Mouse (Mus musculus) erythroblast, adult 5-6 weeks (primary cell): ENCODE results near the gene Spdye4c. TPM values are rescaled to one million over a fixed set of nuclear protein-coding genes. Genes with fewer than 3 reads are reported as not detected.

Experiments
- ATAC-seq: replicated peaks from 2 replicates; pipeline ENCODE4 v1.8.0; 2016; ENCODE audit warnings: moderate number of reproducible peaks, mild to moderate bottlenecking, moderate TSS enrichment, inconsistent platforms; ENCODE audit not compliant: poor library complexity, low FRiP score, severe bottlenecking
- total RNA-seq, 2 experiments: library from RNA; stranded (forward) in 1 of 2; stranded (reverse) in 1 of 2; fragments of 150-400 nt in 1 of 2; fragments of 200-764, 138-1000 nt in 1 of 2; gene quantifications; 2 replicates each; pipeline versions ENCODE4 v1.2.3 to v1.2.4; 2015 to 2017; ENCODE audit warnings: low replicate concordance in 2 of 2

Spdye4c gene
- total RNA-seq, 2 experiments from 2014 or later, result not detected

DNA sequence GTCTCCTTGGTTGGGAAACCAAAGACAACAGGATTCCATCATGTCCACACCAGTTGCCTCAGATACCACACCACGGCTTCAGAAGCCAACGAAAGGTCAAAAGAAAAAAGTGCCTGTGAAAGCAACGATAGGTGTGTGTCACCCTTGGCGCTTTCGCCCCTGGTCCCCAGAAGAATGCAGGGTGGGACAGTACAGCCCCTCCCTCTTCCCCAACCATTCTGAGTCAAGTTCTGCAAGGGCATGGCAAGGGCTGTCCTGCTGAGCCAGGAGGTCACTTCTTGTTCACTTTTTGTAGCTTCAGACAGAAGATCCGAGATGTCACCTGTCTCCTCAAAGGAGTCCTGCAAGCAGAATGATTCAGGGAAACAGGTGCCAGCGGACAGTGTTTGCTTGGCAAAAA, 1.3 kb downstream of the Spdye4c start:
- ATAC-seq, result no peak

DNA sequence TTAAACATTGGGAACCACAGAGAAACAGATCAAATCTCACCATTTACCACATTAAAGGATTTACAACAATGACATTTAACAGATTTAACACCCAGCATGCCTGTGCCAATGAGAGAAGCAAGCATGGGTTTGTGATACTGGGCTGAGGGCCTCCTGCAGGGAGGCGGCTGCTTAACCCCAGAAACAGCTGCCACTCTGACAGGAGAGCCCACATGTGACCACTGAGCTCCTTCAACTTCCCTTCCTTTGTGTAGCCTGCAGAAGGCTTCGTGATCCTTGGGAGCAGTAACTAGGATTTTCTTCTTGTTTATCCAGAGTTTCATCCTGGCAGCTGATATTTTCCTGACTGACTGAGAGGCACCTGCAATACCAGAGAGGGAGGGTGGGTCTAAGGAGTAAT, 10.5 kb downstream of the Spdye4c start:
- no peak for ATAC-seq

DNA sequence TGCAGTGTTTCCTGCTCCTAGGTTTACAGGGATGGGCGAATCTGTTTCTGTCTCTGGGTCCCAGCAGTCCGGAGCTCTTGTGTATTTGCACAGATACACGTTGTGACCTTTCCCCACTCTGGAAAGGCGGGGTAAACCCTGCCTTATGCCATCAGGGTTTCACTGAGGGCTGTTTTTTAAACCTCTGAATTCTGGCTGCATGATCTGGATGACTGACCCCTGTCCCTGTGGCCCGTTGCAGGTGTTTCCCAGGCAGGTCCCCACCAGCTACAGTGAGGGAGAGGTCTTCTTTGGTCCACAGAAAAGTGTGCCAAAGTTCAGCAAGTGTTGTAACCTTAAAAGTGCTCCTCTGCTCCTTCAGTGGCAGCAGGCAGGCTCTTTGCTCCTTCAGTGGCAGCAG, 18.3 kb downstream of the Spdye4c start:
- ATAC-seq, result no peak

DNA sequence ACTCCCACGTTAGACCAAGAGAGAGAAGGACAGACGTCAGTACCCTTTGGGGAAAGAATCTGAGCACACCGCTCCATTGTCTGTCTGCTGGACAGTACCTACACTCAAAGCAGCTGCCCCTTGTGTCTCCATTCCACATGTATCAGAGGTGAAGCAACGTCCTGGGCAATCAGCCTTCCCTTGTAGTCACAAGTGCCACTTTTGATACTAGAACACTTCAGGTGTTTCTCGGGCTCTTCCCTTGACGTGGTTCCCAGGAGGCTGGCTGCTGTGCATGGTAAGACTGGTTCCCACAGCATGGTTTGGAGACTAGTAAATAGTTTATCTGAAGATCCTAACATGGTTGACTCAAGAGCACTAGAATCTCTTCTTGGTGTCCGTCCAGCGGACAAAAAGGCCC, 20.2 kb downstream of the Spdye4c start:
- no peak for ATAC-seq

DNA sequence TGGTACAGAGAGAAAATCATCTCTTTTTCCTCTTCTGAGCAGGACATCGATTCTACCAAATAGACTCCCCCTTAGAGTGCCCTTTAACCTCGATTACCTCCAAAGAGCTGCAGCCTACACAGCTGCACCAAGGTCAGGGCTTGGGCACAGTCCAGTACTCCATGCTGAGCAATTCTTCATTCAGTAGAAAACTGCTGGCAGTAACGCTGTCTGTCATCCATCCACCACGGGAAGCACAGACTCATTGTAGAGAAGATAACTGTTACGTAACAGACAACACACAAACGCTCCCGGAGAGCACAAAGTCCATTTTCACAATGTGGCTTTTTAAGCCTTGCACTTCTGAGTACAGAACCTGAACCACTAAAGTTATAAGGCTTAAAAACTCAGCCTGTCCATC, 21.3 kb downstream of the Spdye4c start:
- no peak for ATAC-seq

DNA sequence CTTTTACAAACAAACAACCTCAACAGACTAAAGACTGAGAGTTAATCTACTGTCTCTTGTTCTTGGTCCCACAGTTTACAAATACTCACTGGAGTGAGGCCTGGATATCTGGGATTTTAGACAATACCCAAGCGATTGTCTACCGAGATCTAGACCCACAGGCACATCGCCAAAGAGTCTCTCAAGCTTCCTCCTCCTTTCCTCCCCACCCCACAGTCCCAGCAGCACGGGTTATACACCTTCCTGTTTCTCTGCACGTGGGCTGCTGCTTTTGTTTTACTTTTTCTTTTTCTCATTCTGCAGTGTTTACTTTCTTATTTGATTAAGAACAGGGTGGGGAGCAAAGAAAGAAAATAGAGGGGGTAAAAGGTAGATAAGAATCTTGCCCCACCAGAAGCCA, 22.4 kb downstream of the Spdye4c start:
- no peak for ATAC-seq

DNA sequence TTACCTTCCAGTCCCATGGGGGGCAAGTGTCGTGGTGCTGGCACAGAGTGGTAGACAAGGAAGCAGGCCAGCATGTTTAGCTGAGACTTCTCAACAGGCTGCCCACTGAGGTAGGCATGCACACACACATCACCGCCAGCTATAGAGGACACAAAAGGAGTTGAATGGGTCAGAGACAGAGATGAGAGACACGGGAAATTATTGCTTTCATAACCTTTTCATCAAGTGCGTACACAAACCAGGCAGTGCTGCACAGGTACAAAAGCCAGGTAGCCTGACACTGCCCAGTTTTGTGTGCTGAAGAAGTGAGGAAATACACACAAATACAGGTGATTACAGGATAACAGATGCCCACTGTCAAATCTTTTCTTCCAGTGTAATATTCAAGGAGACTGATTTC, 24.4 kb downstream of the Spdye4c start:
- no peak for ATAC-seq

DNA sequence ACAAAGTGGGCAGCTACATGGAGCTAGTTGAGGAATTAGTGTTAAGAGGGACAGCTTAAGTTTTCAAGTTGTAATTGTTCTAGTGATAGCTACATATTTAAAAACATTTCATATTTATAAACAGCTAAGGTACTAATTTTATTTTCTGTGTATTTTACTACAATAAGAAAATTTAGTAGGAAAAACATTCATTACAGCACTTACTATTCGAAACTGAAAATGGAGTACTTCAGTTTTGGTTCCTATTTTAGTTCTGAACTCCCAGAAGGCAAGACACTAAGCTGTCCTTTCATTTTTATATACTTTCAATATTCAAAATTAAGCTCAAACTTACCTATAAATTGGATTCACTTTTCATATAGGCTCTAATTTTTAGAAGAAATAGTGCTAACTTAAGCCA, 29.6 kb downstream of the Spdye4c start:
- no peak for ATAC-seq

Other genes starting within 250 kb of the Spdye4c start
- 16.9 and 23.2 TPM in 2 replicates for gene Anapc1, start 96.2 kb downstream of the Spdye4c start, total RNA-seq (2015; ENCODE audit: low replicate concordance)
- 26.8 and 30.1 TPM in 2 replicates for gene Anapc1, start 96.2 kb downstream of the Spdye4c start, total RNA-seq (2017; ENCODE audit: low replicate concordance)
- gene Mertk, start 107.7 kb downstream of the Spdye4c start, total RNA-seq (2015; ENCODE audit: low replicate concordance), result 2.1 and 2.9 TPM in 2 replicates
- 2.6 TPM in 2 replicates for gene Mertk, start 107.7 kb downstream of the Spdye4c start, total RNA-seq (2017; ENCODE audit: low replicate concordance)
- gene Tmem87b, start 226.9 kb downstream of the Spdye4c start, total RNA-seq (2015; ENCODE audit: low replicate concordance), result 2.3 and 4.4 TPM in 2 replicates
- 1.4 and 3.4 TPM in 2 replicates for gene Tmem87b, start 226.9 kb downstream of the Spdye4c start, total RNA-seq (2017; ENCODE audit: low replicate concordance)